Mouse (Mus musculus): ENCODE results near the gene Gm3839. TPM values are rescaled to one million over a fixed set of nuclear protein-coding genes. Genes with fewer than 3 reads are reported as not detected.

Gm3839 gene
- polyA plus RNA-seq, 1 experiment from 2014 or later, result 1.5 TPM

DNA sequence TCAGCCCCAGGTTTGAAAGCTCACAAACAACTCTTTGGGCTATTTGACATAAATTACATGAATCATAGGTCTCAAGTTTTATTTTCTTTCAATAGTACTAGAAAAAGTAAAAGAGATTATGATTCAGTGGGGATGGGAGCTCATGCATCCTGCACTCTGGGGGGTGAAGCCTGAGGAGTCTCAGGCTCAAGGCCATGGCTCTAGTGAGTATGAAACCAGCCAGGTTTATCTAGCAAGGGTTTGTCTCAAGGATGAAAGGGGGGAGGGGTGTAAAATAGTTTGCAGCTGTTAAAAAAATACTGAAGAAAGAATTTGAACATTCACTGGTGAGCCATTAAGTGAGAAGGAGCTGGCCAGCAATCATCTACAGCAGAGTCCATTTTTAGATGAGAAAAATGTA is 108.5 kb downstream of the Gm3839 start:
- Histone ChIP-seq H3K9me3 (replicated peaks; ENCODE audit: control insufficient read depth, low read length) (no peaks in the 10 kb centered on the region), H3K4me3 (ENCODE audit: low read depth, low read length) (no peak overlapping the region), H3K4me2 (ENCODE audit: low read length) (no peak overlapping the region), H3K27me3 (replicated peaks; ENCODE audit: control insufficient read depth, insufficient read depth, low read length) (no peaks in the 10 kb centered on the region), H3K36me3 (ENCODE audit: control insufficient read depth, insufficient read depth, low read length) (no peaks in the 10 kb centered on the region), H3K4me1 (ENCODE audit: control insufficient read depth, insufficient read depth, low read length) (no peaks in the 10 kb centered on the region), H3K9ac (ENCODE audit: low read length) (no peak overlapping the region), H3K27ac (ENCODE audit: low read depth, low read length) (no peak overlapping the region)
- DNase-seq (ENCODE audit: low spot score) (no peak), ATAC-seq (no peak)

DNA sequence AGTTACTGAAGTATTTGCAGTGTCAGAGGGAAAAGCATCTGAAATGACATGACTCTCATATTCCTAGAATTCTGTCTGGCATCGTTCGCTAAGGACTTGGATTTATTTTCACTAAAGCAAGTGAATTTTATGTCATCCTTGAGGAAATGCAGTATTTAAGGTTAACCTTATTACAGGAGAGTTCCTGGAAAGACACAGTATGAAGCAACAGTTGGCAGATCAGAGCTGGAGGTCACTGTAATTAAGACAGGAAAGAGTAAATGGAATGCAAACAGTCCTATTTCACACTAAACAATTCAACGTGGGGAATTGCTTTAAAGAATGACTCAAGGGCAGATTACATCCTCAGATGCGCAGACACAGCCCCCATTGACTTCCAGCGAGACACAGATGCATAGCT is 112.0 kb downstream of the Gm3839 start:
- DNase-seq (ENCODE audit: low spot score), result no peak
- H3K27me3 ChIP-seq (replicated peaks; ENCODE audit: control insufficient read depth, insufficient read depth, low read length), result no peaks in the 10 kb centered on the region
- no peak overlapping the region for H3K4me3 ChIP-seq (ENCODE audit: low read depth, low read length)
- no peak overlapping the region for H3K9ac ChIP-seq (ENCODE audit: low read length)
- H3K4me2 ChIP-seq (ENCODE audit: low read length), result no peak overlapping the region
- 53% methylated on average over 5 of the region's 5 CpGs for WGBS
- H3K27ac ChIP-seq (ENCODE audit: low read depth, low read length), result no peak overlapping the region
- no peaks in the 10 kb centered on the region for H3K36me3 ChIP-seq (ENCODE audit: control insufficient read depth, insufficient read depth, low read length)
- H3K4me1 ChIP-seq (ENCODE audit: control insufficient read depth, insufficient read depth, low read length), result no peaks in the 10 kb centered on the region
- no peaks in the 10 kb centered on the region for H3K9me3 ChIP-seq (replicated peaks; ENCODE audit: control insufficient read depth, low read length)
- ATAC-seq, result no peak

DNA sequence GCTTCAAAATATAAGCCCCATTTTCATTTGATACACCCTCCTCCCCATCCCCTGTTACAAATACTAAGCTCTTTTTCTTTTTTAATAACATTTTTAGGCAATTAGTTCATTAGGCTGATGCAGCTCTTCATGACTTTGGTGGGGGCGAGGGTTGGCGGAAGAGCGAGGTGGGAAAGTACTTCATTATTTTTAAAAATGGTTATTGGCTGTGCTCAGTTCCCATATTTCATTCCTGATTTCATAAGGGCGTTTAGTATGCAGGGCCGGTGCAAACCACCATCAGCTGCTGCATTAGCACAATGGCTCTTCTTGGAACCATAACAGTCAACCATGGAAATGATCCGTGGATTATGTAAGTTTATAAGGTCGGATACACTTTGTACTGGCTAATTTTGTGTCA is 124.4 kb downstream of the Gm3839 start:
- Histone ChIP-seq H3K27me3 (replicated peaks; ENCODE audit: control insufficient read depth, insufficient read depth, low read length) (no peaks in the 10 kb centered on the region), H3K4me3 (ENCODE audit: low read depth, low read length) (no peak overlapping the region), H3K9ac (ENCODE audit: low read length) (no peak overlapping the region), H3K4me2 (ENCODE audit: low read length) (no peak overlapping the region), H3K36me3 (ENCODE audit: control insufficient read depth, insufficient read depth, low read length) (no peaks in the 10 kb centered on the region), H3K27ac (ENCODE audit: low read depth, low read length) (no peak overlapping the region), H3K9me3 (replicated peaks; ENCODE audit: control insufficient read depth, low read length) (no peaks in the 10 kb centered on the region), H3K4me1 (ENCODE audit: control insufficient read depth, insufficient read depth, low read length) (no peaks in the 10 kb centered on the region)
- DNase-seq (ENCODE audit: low spot score) (no peak), ATAC-seq (no peak)
- WGBS, result 91% methylated on average over 7 of the region's 7 CpGs

Small RNAs within 50 kb of the gene (microRNA-seq; reads per million reads assigned to microRNA genes)
- not detected for gene Mir5124b

Other genes with a start within 250 kb of the Gm3839 start
- 6.8 and 8.1 TPM in 2 replicates for gene Fhit, start 194.7 kb downstream of the Gm3839 start, polyA plus RNA-seq (2014; fragmentation: Nextera tagmentation; extraction: Ambion mirVana)
- gene Ptprg, start 196.8 kb upstream of the Gm3839 start, polyA plus RNA-seq (2014; fragmentation: Nextera tagmentation; extraction: Ambion mirVana), result 27.1 and 33.0 TPM in 2 replicates